Mouse (Mus musculus) erythroblast, embryonic 14.5 days (primary cell): ENCODE measurements around the gene Gm13304.
"Not testable (repeated sequence)": the region's sequence is repeated elsewhere in the genome, so short reads cannot be mapped to it uniquely, and the experiment has no call there.

Source experiments
- GATA1 ChIP-seq: IDR thresholded peaks from 2 replicates; pipeline ENCODE4 v1.6.1; 2012; ENCODE audit warnings: low read length, inconsistent platforms, mixed read lengths
- TAL1 ChIP-seq: IDR thresholded peaks from 3 replicates; pipeline ENCODE4 v1.6.1; 2012; ENCODE audit warnings: low read length, inconsistent platforms, mixed read lengths

DNA sequence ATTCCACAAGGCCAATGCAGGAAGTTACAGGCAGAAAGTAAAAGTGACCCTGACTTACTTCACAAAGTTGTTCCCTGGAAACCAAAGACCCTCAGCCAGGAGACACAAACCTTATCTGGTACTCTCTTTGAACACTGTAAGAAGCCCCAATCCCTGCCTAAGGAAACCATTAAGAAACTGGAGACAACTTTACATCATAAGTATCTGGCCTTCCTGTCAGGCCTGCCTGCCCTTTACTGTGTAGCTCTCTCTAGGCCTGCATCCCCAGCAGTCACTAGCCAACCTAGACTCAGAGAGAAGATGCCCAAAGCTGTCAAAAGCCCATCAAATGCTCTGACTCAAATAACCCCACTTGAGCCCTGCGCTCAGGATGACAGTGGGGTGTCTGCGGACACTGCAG is 23.7 kb upstream of the Gm13304 start, which contains the start of gene Gm3893:
- TF ChIP-seq TAL1, GATA1: not testable (repeated sequence)
